Mouse (Mus musculus) myocyte (in vitro differentiated cells): ENCODE results near the gene Ephx1. TPM values are rescaled to one million over a fixed set of nuclear protein-coding genes. Genes with fewer than 3 reads are reported as not detected.
A peak's percentile ranks its signal among the peaks of the same experiment; 100 is the strongest.

Experiments
- H3K27me3 ChIP-seq: one replicate; pipeline ENCODE4 v1.6.1; 2011; ENCODE audit not compliant: control insufficient read depth, insufficient read depth, insufficient read length
- H3K36me3 ChIP-seq: one replicate; pipeline ENCODE4 v1.6.1; 2011; ENCODE audit not compliant: control insufficient read depth, insufficient read depth
- H3K4me2 ChIP-seq: one replicate; pipeline ENCODE4 v1.6.1; 2011; ENCODE audit warnings: low read depth, control low read depth
- H3K4me3 ChIP-seq: one replicate; pipeline ENCODE4 v1.5.1; 2011; ENCODE audit warnings: mild to moderate bottlenecking, control low read depth, moderate library complexity
- H3K79me2 ChIP-seq: one replicate; pipeline ENCODE4 v1.6.1; 2011; ENCODE audit not compliant: control insufficient read depth, insufficient read depth
- H3ac ChIP-seq: one replicate; pipeline ENCODE4 v1.6.1; 2011; ENCODE audit not compliant: control insufficient read depth, insufficient read length
- CEBPB ChIP-seq: IDR thresholded peaks from 2 replicates; pipeline ENCODE4 v1.6.1; 2011; ENCODE audit warnings: mild to moderate bottlenecking, moderate library complexity; ENCODE audit not compliant: poor library complexity, insufficient read depth, severe bottlenecking
- E2F4 ChIP-seq: IDR thresholded peaks from one replicate; pipeline ENCODE4 v1.6.1; 2011; ENCODE audit warnings: mild to moderate bottlenecking, control low read depth, moderate library complexity; ENCODE audit not compliant: insufficient read depth
- MAX ChIP-seq: IDR thresholded peaks from one replicate; pipeline ENCODE4 v1.6.1; 2011; ENCODE audit warnings: low read depth, mild to moderate bottlenecking, control low read depth
- MYOD1 ChIP-seq, 3 experiments: IDR thresholded peaks; one replicate each; pipeline ENCODE4 v1.6.1; 2011; ENCODE audit warnings: control low read depth in 2 of 3, low read depth in 2 of 3, mild to moderate bottlenecking in 2 of 3, moderate library complexity in 1 of 3; ENCODE audit not compliant: insufficient read length in 2 of 3, control insufficient read depth in 1 of 3
- MYOG ChIP-seq, 3 experiments: IDR thresholded peaks; one replicate each; pipeline ENCODE4 v1.6.1; 2011; ENCODE audit warnings: control low read depth in 2 of 3, low read depth in 2 of 3, mild to moderate bottlenecking in 2 of 3; ENCODE audit not compliant: insufficient read length in 2 of 3, control insufficient read depth in 1 of 3, insufficient read depth in 1 of 3
- POLR2A ChIP-seq: IDR thresholded peaks from one replicate; pipeline ENCODE4 v1.6.1; 2011; ENCODE audit warnings: low read depth, mild to moderate bottlenecking, control low read depth, moderate library complexity; ENCODE audit not compliant: insufficient read length
- POLR2AphosphoS2 ChIP-seq: IDR thresholded peaks from one replicate; pipeline ENCODE4 v1.6.1; 2011; ENCODE audit warnings: low read depth, control low read depth; ENCODE audit not compliant: insufficient read length
- REST ChIP-seq: IDR thresholded peaks from one replicate; pipeline ENCODE4 v1.6.1; 2011; ENCODE audit warnings: mild to moderate bottlenecking, control low read depth, moderate library complexity; ENCODE audit not compliant: insufficient read depth, insufficient read length
- SRF ChIP-seq: IDR thresholded peaks from one replicate; pipeline ENCODE4 v1.6.1; 2011; ENCODE audit warnings: low read depth; ENCODE audit not compliant: control insufficient read depth, insufficient read length
- TCF12 ChIP-seq: IDR thresholded peaks from one replicate; pipeline ENCODE4 v1.6.1; 2011; ENCODE audit warnings: mild to moderate bottlenecking, control low read depth; ENCODE audit not compliant: poor library complexity, insufficient read depth, severe bottlenecking
- TCF3 ChIP-seq: IDR thresholded peaks from one replicate; pipeline ENCODE4 v1.6.1; 2011; ENCODE audit warnings: low read depth, control low read depth; ENCODE audit not compliant: insufficient read length
- USF1 ChIP-seq: IDR thresholded peaks from one replicate; pipeline ENCODE4 v1.6.1; 2011; ENCODE audit warnings: low read depth, mild to moderate bottlenecking, control low read depth, moderate library complexity
- polyA plus RNA-seq: library from polyadenylated mRNA; unstranded; fragments of >200 nt; fragmentation: generic; extraction: Trizol; gene quantifications from one replicate; pipeline ENCODE4 v1.2.1, GENCODE M21; 2012; ENCODE audit warnings: missing spikeins

Gene Ephx1
- polyA plus RNA-seq, 1 experiment, result 116 TPM

DNA sequence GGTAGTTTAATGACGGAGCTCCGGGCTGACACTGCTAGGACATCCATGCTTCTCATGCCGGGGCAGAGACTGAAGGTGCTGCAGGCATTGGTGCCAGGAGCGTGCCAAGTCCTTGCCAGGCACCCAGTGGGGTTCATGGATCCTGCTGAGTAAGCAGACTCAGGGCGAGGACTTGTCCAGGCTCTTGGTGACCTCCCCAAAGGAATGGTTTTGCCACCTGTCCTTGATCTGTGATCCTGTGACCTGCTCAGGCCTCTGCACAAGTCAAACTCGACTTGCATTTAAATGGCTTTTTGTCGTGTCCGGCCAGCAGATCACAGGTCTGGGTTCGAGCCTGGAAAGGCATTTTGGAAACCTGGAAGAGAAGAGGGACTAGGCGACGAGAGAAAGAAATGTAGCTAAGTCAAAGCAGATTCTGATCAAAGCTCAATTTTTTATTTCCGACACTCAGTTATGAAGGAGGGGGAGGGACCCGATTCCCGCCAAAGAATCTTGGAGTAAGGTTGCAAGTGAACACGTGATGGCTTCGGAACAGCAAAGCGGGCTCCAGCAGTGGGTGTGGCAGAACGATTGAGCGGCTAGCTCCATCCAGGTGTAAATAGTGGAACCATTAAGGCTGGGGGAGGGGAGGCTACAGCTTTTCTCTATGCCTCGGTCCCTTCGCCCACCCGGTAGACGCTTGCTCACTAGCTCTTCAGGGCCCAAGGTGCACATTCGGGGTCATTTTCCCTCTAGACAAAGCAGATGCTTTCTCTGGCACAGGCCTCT, 41.0 kb downstream of the Ephx1 start:
- Histone ChIP-seq H3K4me2 (no peak overlapping the region), H3K36me3 (no peaks in the 10 kb centered on the region), H3ac (no peak overlapping the region), H3K79me2 (no peaks in the 10 kb centered on the region), H3K27me3 (no peaks in the 10 kb centered on the region), H3K4me3 (no peak overlapping the region)
- no peak for TF ChIP-seq TCF12
- no peak for TF ChIP-seq MYOG (IDR thresholded peaks at IDR 0.05; ENCODE audit: control insufficient read depth in 1 of 3, insufficient read depth in 1 of 3, insufficient read length in 2 of 3, low read depth in 2 of 3)
- no peak for TF ChIP-seq TCF3
- no peak for TF ChIP-seq USF1
- no peak for TF ChIP-seq CEBPB
- no peak for TF ChIP-seq SRF

DNA sequence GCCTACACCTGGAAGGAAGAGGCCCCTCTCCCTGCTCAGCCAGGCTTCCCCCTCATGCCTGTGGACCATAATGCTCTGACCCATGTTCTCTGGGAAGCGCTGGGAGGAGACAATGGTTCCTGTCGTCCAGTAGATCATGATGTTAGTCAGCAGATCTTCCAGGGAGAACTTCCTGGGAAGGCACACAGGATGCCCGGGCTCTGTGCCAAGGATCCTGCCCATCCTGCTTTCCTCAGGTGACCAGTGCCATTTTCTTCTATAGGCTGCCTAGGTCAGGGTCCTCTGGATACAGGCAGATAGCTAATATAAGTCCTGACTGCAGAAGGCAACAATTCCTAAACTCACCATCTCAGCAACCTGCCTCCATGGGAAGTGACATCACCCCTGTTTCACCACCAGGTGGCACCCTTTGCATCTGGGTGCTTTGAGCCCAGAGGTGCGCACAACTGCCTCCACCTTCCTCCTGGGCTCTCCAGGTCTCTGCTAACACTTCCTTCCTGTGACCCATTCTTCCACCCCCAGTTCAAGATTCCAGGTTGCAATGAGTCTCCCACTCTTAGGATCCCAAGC, 44.5 kb downstream of the Ephx1 start:
- no peak overlapping the region for H3K4me2 ChIP-seq
- H3K4me3 ChIP-seq, result no peak overlapping the region
- H3K36me3 ChIP-seq, result no peaks in the 10 kb centered on the region
- TF ChIP-seq SRF (no peak), MYOD1 (IDR thresholded peaks at IDR 0.05; ENCODE audit: control insufficient read depth in 1 of 3, insufficient read length in 2 of 3, low read depth in 2 of 3) (no peak), POLR2AphosphoS2 (peak; percentile 25), USF1 (no peak)
- no peaks in the 10 kb centered on the region for H3K27me3 ChIP-seq
- no peak overlapping the region for H3ac ChIP-seq
- no peaks in the 10 kb centered on the region for H3K79me2 ChIP-seq

DNA sequence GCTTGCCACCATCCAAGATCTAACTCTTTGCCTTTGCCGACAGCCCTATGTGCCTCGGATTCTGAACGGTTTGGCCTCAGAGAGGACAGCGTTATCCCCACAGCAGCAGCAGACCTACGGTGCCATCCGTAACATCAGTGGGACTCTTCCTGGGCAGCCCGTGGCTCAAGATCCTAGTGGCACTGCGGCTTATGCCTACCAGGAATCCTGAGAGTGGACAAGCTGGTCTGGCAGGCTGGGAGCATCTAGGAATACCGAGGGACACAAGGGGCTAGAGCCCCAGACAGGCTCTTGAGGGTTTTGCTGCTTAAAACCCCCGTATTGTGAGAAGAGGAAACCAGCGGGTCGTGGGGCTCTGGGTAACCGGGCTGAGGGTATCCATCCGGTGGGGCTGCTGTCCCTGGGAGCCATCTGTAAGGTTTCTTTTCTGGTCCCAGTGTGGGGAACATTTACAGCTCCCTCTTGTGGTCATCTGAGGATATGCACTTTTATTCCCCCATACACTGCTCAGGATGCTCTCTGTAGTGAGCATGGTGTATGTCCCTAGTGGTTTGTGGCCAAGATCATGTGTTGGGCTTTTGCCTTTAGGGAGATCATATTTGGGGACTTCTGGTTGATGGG, 46.5 kb downstream of the Ephx1 start:
- Histone ChIP-seq H3K36me3 (peaks cover 5% of the 10 kb centered on the region), H3K4me2 (no peak overlapping the region), H3K4me3 (no peak overlapping the region), H3K79me2 (no peaks in the 10 kb centered on the region), H3ac (no peak overlapping the region), H3K27me3 (no peaks in the 10 kb centered on the region)
- TF ChIP-seq REST, result no peak
- TF ChIP-seq MYOG (IDR thresholded peaks at IDR 0.05; ENCODE audit: control insufficient read depth in 1 of 3, insufficient read depth in 1 of 3, insufficient read length in 2 of 3, low read depth in 2 of 3), result no peak
- no peak for TF ChIP-seq POLR2A
- TF ChIP-seq TCF3, result no peak
- no peak for TF ChIP-seq CEBPB
- no peak for TF ChIP-seq TCF12
- TF ChIP-seq MAX, result no peak
- no peak for TF ChIP-seq POLR2AphosphoS2
- no peak for TF ChIP-seq USF1

DNA sequence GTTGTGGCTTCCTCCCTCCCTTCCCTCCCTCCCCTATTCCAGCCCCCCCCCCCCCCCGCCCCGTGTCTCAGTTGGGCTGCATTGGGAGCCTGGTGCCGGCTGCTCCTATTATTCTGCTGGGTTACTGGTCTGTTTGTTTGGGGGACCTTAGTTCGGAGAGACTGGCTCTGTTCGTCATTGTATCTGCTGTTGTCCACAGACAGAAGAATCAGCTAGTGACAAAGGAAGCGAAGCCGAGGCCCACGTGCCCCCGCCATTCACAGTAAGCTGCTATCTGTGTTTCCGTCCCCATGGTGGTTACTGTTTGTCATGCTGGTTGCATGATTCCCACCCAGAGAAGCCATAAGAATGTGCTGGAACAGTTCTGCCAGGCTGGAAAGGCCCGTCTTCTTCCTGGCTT, 47.8 kb downstream of the Ephx1 start:
- no peaks in the 10 kb centered on the region for H3K27me3 ChIP-seq
- no peak for TF ChIP-seq MAX
- TF ChIP-seq REST, result no peak
- no peak for TF ChIP-seq POLR2A
- no peak for TF ChIP-seq TCF12
- no peak for TF ChIP-seq E2F4
- TF ChIP-seq MYOD1 (IDR thresholded peaks at IDR 0.05; ENCODE audit: control insufficient read depth in 1 of 3, insufficient read length in 2 of 3, low read depth in 2 of 3), result no peak
- TF ChIP-seq CEBPB, result no peak
- no peak overlapping the region for H3K4me3 ChIP-seq
- no peak overlapping the region for H3K4me2 ChIP-seq
- peaks cover 5% of the 10 kb centered on the region for H3K36me3 ChIP-seq
- H3K79me2 ChIP-seq, result no peaks in the 10 kb centered on the region
- no peak overlapping the region for H3ac ChIP-seq

DNA sequence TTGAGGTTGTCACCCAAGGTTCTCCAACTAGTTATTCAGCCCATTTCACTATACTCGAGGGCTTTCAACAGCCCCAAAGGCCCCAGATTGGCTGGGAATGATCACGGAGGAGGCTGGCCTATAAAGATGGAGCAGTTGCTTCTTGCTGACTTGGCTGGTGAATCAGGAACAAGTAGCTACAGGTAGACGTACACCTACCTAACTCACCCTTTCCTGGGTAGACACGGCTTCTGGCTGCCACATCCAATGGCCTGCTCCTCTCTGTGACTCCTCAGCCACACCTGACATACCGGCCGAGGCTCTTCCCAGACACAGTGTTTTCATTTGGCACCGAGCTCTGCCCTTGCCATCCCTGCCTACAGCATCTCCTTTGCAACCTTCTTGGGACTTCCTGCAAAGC, 53.4 kb downstream of the Ephx1 start:
- Histone ChIP-seq H3K4me2 (no peak overlapping the region), H3ac (no peak overlapping the region), H3K36me3 (peaks cover 25% of the 10 kb centered on the region), H3K4me3 (no peak overlapping the region), H3K79me2 (no peaks in the 10 kb centered on the region), H3K27me3 (no peaks in the 10 kb centered on the region)
- TF ChIP-seq REST, result no peak
- no peak for TF ChIP-seq SRF
- no peak for TF ChIP-seq USF1
- TF ChIP-seq POLR2AphosphoS2, result no peak
- TF ChIP-seq TCF12, result no peak
- TF ChIP-seq CEBPB, result no peak
- TF ChIP-seq TCF3, result no peak
- TF ChIP-seq MYOD1 (IDR thresholded peaks at IDR 0.05; ENCODE audit: control insufficient read depth in 1 of 3, insufficient read length in 2 of 3, low read depth in 2 of 3), result no peak
- TF ChIP-seq POLR2A, result no peak
- no peak for TF ChIP-seq MYOG (IDR thresholded peaks at IDR 0.05; ENCODE audit: control insufficient read depth in 1 of 3, insufficient read depth in 1 of 3, insufficient read length in 2 of 3, low read depth in 2 of 3)
- no peak for TF ChIP-seq MAX
- no peak for TF ChIP-seq E2F4
